Mouse (Mus musculus) urinary bladder, postnatal 4 days (tissue): ENCODE measurements around the gene Krtcap3.

Source experiments
- DNase-seq, 2 experiments: peaks; one replicate each; pipeline ENCODE4 v3.0.0; 2021 to 2022; ENCODE audit warnings: low spot score in 2 of 2

Krtcap3 gene

GRCm38 (mm10) chr5:31301866-31302265, 50.4 kb downstream of the Krtcap3 start:
- no peak for DNase-seq
